Mouse (Mus musculus): ENCODE results near the gene Crhr2.

Gene Crhr2

GRCm38 (mm10) chr6:55049186-55049585 is 83.6 kb downstream of the Crhr2 start:
- intact Hi-C loops (cut with DNase I), result no loop called here

- intact Hi-C loops (cut with DNase I), result no loop called here
Measured at GRCm38 (mm10) chr6:55045326-55045725, 87.5 kb downstream of the Crhr2 start.

GRCm38 (mm10) chr6:55044542-55044941 is 88.3 kb downstream of the Crhr2 start:
- intact Hi-C loops (cut with DNase I), result no loop called here

- intact Hi-C loops (cut with DNase I), result no loop called here
Measured at GRCm38 (mm10) chr6:55043206-55043605, 89.6 kb downstream of the Crhr2 start.
